Mouse (Mus musculus): ENCODE data around the gene Rbm47. TPM values are rescaled to one million over a fixed set of nuclear protein-coding genes. Genes with fewer than 3 reads are reported as not detected.

The Rbm47 gene
- polyA plus RNA-seq, 1 experiment = 1.1 TPM

- Histone ChIP-seq H3K4me3 (ENCODE audit: insufficient read depth, low read length) (no peak overlapping the region), H3K4me1 (ENCODE audit: control insufficient read depth, insufficient read depth, low read length) (no peaks in the 10 kb centered on the region), H3K27ac (ENCODE audit: insufficient read depth, low read length) (no peak overlapping the region)
- TF ChIP-seq POLR2A (IDR thresholded peaks at IDR 0.05; ENCODE audit: low read depth, low read length) = no peak
- TF ChIP-seq CTCF (IDR thresholded peaks at IDR 0.05; ENCODE audit: borderline replicate concordance, insufficient read depth, low read length) = no peak
These were observed 77.8 kb downstream of the Rbm47 start for GRCm38 (mm10) chr5:66095166-66095565.

- no peak overlapping the region for H3K27ac ChIP-seq (ENCODE audit: insufficient read depth, low read length)
These were observed 82.9 kb downstream of the Rbm47 start for GRCm38 (mm10) chr5:66090037-66090436.

GRCm38 (mm10) chr5:66089600-66089999 is 83.3 kb downstream of the Rbm47 start:
- no peak overlapping the region for H3K4me3 ChIP-seq (ENCODE audit: insufficient read depth, low read length)
- TF ChIP-seq CTCF (IDR thresholded peaks at IDR 0.05; ENCODE audit: borderline replicate concordance, insufficient read depth, low read length) (no peak), POLR2A (IDR thresholded peaks at IDR 0.05; ENCODE audit: low read depth, low read length) (no peak)
- peaks cover 11% of the 10 kb centered on the region for H3K4me1 ChIP-seq (ENCODE audit: control insufficient read depth, insufficient read depth, low read length)
- no peak overlapping the region for H3K27ac ChIP-seq (ENCODE audit: insufficient read depth, low read length)

More at GRCm38 (mm10) chr5:66090037-66090436, 82.9 kb downstream of the Rbm47 start:
- TF ChIP-seq POLR2A (IDR thresholded peaks at IDR 0.05; ENCODE audit: low read depth, low read length) (no peak), CTCF (IDR thresholded peaks at IDR 0.05; ENCODE audit: borderline replicate concordance, insufficient read depth, low read length) (no peak)
- Histone ChIP-seq H3K4me3 (ENCODE audit: insufficient read depth, low read length) (no peak overlapping the region), H3K4me1 (ENCODE audit: control insufficient read depth, insufficient read depth, low read length) (peaks cover 11% of the 10 kb centered on the region)

- TF ChIP-seq POLR2A (IDR thresholded peaks at IDR 0.05; ENCODE audit: low read depth, low read length) (no peak), CTCF (IDR thresholded peaks at IDR 0.05; ENCODE audit: borderline replicate concordance, insufficient read depth, low read length) (no peak)
- no peak overlapping the region for H3K4me3 ChIP-seq (ENCODE audit: insufficient read depth, low read length)
- no peak overlapping the region for H3K27ac ChIP-seq (ENCODE audit: insufficient read depth, low read length)
- H3K4me1 ChIP-seq (ENCODE audit: control insufficient read depth, insufficient read depth, low read length) = peaks cover 11% of the 10 kb centered on the region
These were observed 84.0 kb downstream of the Rbm47 start for GRCm38 (mm10) chr5:66088902-66089295.

- H3K4me1 ChIP-seq (ENCODE audit: control insufficient read depth, insufficient read depth, low read length) = peaks cover 11% of the 10 kb centered on the region
- no peak overlapping the region for H3K4me3 ChIP-seq (ENCODE audit: insufficient read depth, low read length)
- no peak overlapping the region for H3K27ac ChIP-seq (ENCODE audit: insufficient read depth, low read length)
- TF ChIP-seq POLR2A (IDR thresholded peaks at IDR 0.05; ENCODE audit: low read depth, low read length) = no peak
- no peak for TF ChIP-seq CTCF (IDR thresholded peaks at IDR 0.05; ENCODE audit: borderline replicate concordance, insufficient read depth, low read length)
These were observed 84.5 kb downstream of the Rbm47 start for GRCm38 (mm10) chr5:66088247-66088901.

GRCm38 (mm10) chr5:66086952-66087351 is 86.0 kb downstream of the Rbm47 start:
- TF ChIP-seq CTCF (IDR thresholded peaks at IDR 0.05; ENCODE audit: borderline replicate concordance, insufficient read depth, low read length) (no peak), POLR2A (IDR thresholded peaks at IDR 0.05; ENCODE audit: low read depth, low read length) (no peak)
- no peak overlapping the region for H3K4me3 ChIP-seq (ENCODE audit: insufficient read depth, low read length)
- H3K27ac ChIP-seq (ENCODE audit: insufficient read depth, low read length) = no peak overlapping the region
- H3K4me1 ChIP-seq (ENCODE audit: control insufficient read depth, insufficient read depth, low read length) = peaks cover 11% of the 10 kb centered on the region

GRCm38 (mm10) chr5:66086304-66086703 is 86.6 kb downstream of the Rbm47 start:
- H3K4me3 ChIP-seq (ENCODE audit: insufficient read depth, low read length) = no peak overlapping the region
- TF ChIP-seq CTCF (IDR thresholded peaks at IDR 0.05; ENCODE audit: borderline replicate concordance, insufficient read depth, low read length) = no peak
- TF ChIP-seq POLR2A (IDR thresholded peaks at IDR 0.05; ENCODE audit: low read depth, low read length) = no peak
- no peak overlapping the region for H3K27ac ChIP-seq (ENCODE audit: insufficient read depth, low read length)
- peaks cover 11% of the 10 kb centered on the region for H3K4me1 ChIP-seq (ENCODE audit: control insufficient read depth, insufficient read depth, low read length)

- TF ChIP-seq POLR2A (IDR thresholded peaks at IDR 0.05; ENCODE audit: low read depth, low read length) (no peak), CTCF (IDR thresholded peaks at IDR 0.05; ENCODE audit: borderline replicate concordance, insufficient read depth, low read length) (no peak)
- Histone ChIP-seq H3K4me1 (ENCODE audit: control insufficient read depth, insufficient read depth, low read length) (peaks cover 11% of the 10 kb centered on the region), H3K27ac (ENCODE audit: insufficient read depth, low read length) (no peak overlapping the region), H3K4me3 (ENCODE audit: insufficient read depth, low read length) (no peak overlapping the region)
These were observed 87.4 kb downstream of the Rbm47 start for GRCm38 (mm10) chr5:66085478-66085877.

- TF ChIP-seq POLR2A (IDR thresholded peaks at IDR 0.05; ENCODE audit: low read depth, low read length) = no peak
- TF ChIP-seq CTCF (IDR thresholded peaks at IDR 0.05; ENCODE audit: borderline replicate concordance, insufficient read depth, low read length) = no peak
- no peak overlapping the region for H3K4me3 ChIP-seq (ENCODE audit: insufficient read depth, low read length)
- H3K27ac ChIP-seq (ENCODE audit: insufficient read depth, low read length) = no peak overlapping the region
- peaks cover 7% of the 10 kb centered on the region; the same call in 1 of the 2 replicates for H3K4me1 ChIP-seq (ENCODE audit: control insufficient read depth, insufficient read depth, low read length)
These were observed 88.4 kb downstream of the Rbm47 start for GRCm38 (mm10) chr5:66084541-66084940.

GRCm38 (mm10) chr5:66083350-66083749 is 89.6 kb downstream of the Rbm47 start:
- Histone ChIP-seq H3K4me1 (ENCODE audit: control insufficient read depth, insufficient read depth, low read length) (peaks cover 3% of the 10 kb centered on the region; the same call in 1 of the 2 replicates), H3K27ac (ENCODE audit: insufficient read depth, low read length) (no peak overlapping the region), H3K4me3 (ENCODE audit: insufficient read depth, low read length) (no peak overlapping the region)
- TF ChIP-seq CTCF (IDR thresholded peaks at IDR 0.05; ENCODE audit: borderline replicate concordance, insufficient read depth, low read length) = peak; percentile 52; the same call in 1 of the 2 replicates
- TF ChIP-seq POLR2A (IDR thresholded peaks at IDR 0.05; ENCODE audit: low read depth, low read length) = no peak

All from embryonic fibroblast, embryonic 13.5 days (primary cell).